Mouse (Mus musculus) megakaryocyte-erythroid progenitor cell, adult 5 weeks (primary cell): ENCODE results near the gene Arl6ip4. TPM values are rescaled to one million over a fixed set of nuclear protein-coding genes. Genes with fewer than 3 reads are reported as not detected.

Experiments used
- polyA plus RNA-seq: library from polyadenylated mRNA; stranded (reverse); fragments of >175 nt; gene quantifications from 2 replicates; pipeline ENCODE4 v1.2.3, GENCODE M21; 2012

The Arl6ip4 gene
- 98.5 and 111 TPM in 2 replicates for polyA plus RNA-seq

DNA sequence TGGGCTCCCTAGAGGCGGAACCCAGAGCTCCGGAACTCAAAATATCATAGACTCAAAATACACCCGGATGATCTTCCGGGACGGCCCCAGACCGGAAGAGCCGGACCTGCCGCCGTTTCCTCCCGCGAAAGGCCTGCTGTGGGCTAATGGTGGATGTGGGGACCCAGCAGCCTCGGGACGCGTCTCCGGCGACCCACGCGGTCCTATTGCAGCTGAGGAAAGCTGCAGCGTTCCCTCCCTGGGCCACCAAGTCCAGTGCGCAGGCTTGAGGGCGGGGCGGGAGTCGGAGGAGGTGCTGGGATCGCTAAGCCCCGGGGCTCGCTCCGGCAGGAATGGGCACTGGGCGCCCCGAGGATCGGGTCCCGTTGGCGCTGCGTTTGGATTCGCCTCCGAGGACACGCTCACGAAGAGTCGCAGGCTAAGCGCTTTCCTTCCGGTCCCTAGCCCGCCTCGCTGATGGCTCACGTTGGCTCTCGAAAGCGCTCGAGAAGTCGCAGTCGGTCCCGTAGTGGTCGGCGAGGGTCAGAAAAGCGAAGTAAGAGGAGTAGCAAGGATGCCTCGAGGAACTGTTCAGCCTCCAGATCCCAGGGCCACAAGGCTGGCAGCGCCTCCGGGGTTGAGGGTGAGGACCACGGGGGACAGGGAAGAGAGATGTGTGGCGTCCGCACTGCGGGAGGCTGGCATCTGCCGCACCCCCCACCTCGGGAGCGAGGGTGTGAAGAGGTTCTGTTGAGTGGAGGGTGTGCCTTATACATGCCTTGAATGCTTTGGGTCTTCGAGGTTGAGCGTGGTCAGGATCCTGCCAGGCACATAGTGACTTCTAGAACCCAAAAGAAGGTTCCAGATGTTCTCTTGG is at the start of gene Arl6ip4:
TSS of gene Arl6ip4 (plus strand) at position 100 of the 856 bp plus-strand sequence.

DNA sequence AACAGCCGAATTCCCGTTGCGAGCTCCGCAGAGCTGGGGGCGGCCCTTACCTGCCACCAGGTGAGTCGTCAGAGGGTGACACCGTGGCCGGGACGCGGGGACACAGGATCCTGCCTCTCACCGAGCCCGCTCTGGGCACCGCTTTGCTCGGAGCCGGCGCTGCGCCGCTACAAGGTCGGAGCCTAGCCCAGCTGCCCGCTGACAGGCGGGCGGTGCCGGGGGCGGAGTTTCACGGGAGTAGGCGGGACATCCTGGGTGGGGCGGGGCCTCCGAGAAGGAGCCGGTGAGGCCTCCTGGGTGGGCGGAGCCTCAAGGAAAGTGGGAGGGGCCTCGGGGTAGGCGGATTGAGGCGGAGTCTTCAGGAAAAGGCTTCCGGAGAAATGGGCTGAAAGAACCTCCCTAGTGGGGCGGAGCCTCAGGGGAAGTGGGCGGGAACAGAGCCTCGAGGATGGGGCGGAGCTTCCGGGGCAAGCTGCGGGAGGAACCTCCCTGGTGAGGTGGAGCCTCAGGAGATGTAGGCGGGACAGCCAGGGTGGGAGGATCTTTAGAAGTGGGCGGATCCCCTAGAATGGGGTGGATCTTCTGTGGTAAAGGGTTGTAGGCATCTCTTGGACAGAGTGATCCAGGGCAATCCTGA is 20.2 kb upstream of the Arl6ip4 start, which contains the start of gene Abcb9:
TSS of gene Abcb9 (minus strand) at position 203 of the 637 bp plus-strand sequence.

GRCm38 (mm10) chr5:124111742-124112497 is 4.0 kb upstream of the Arl6ip4 start, which contains the start of gene Ogfod2:
Gene Ogfod2 (plus strand): TSS chr5:124112297.

Other genes with a start within 250 kb of the Arl6ip4 start
- gene Hcar1, start 236.1 kb upstream of the Arl6ip4 start, polyA plus RNA-seq: not detected in 2 replicates
- gene Denr, start 208.9 kb upstream of the Arl6ip4 start, polyA plus RNA-seq: 107 and 121 TPM in 2 replicates
- not detected in 2 replicates for gene Gm43518, start 188.7 kb upstream of the Arl6ip4 start, polyA plus RNA-seq
- gene Ccdc62, start 185.4 kb upstream of the Arl6ip4 start, polyA plus RNA-seq: 3.7 and 4.1 TPM in 2 replicates
- 46.9 and 73.3 TPM in 2 replicates for gene Hip1r, start 142.5 kb upstream of the Arl6ip4 start, polyA plus RNA-seq
- gene Vps37b, start 83.8 kb upstream of the Arl6ip4 start, polyA plus RNA-seq: 318 and 356 TPM in 2 replicates
- gene Abcb9, start 20.3 kb upstream of the Arl6ip4 start, polyA plus RNA-seq: 3.7 and 4.2 TPM in 2 replicates
- 68.0 and 69.8 TPM in 2 replicates for gene Ogfod2, start 3.8 kb upstream of the Arl6ip4 start, polyA plus RNA-seq
- 30.5 and 38.8 TPM in 2 replicates for gene Pitpnm2, start 133.7 kb downstream of the Arl6ip4 start, polyA plus RNA-seq
- 2.7 and 3.5 TPM in 2 replicates for gene Mphosph9, start 211.9 kb downstream of the Arl6ip4 start, polyA plus RNA-seq
- 5.5 and 6.2 TPM in 2 replicates for gene 2810006K23Rik, start 212.0 kb downstream of the Arl6ip4 start, polyA plus RNA-seq
- 205 and 224 TPM in 2 replicates for gene Cdk2ap1, start 247.0 kb downstream of the Arl6ip4 start, polyA plus RNA-seq